ENCODE assay signal across 16 mouse cellular contexts in genomic region chr15:80250586-80250985, GRCm38 (mm10). TPM values are rescaled to one million over a fixed set of nuclear protein-coding genes. Genes with fewer than 3 reads are reported as not detected.
DNase-seq lines count a peak whose midpoint lies in the region; ATAC-seq and TF ChIP-seq lines count a peak whose summit lies in the region.
"Had no signal": no experiment of that assay in that cellular context is flagged by ENCODE, and none has a peak within 500 bp of the region (broad histone marks: within the 10 kb centered on the region; RNA-seq: fewer than 3 reads in every experiment).

No protein-coding gene starts in this region.

- no peak overlapping the region; the same call in 1 of the 2 replicates for H3K9ac ChIP-seq in lung, embryonic 14.5 days
- H3K9ac ChIP-seq in liver, embryonic 16.5 days (ENCODE audit: low read depth, low read length), result peak overlapping the region; percentile 67
- H3K9ac ChIP-seq: limb, embryonic 12.5 days had no signal

- H3K4me2 ChIP-seq in lung, embryonic 14.5 days, result no peak overlapping the region; the same call in 1 of the 2 replicates
- H3K4me2 ChIP-seq in liver, embryonic 16.5 days (ENCODE audit: low read depth, low read length), result peak overlapping the region; percentile 67
- H3K4me2 ChIP-seq: limb, embryonic 12.5 days had no signal

- no peaks in the 10 kb centered on the region for H3K27me3 ChIP-seq in lung, embryonic 14.5 days (ENCODE audit: insufficient read depth, low read length)
- no peaks in the 10 kb centered on the region for H3K27me3 ChIP-seq in liver, embryonic 16.5 days (ENCODE audit: control insufficient read depth, insufficient read depth, low read depth, low read length)
- H3K27me3 ChIP-seq: limb, embryonic 12.5 days had no signal

- TF ChIP-seq CTCF in lung, embryonic 14.5 days (IDR thresholded peaks at IDR 0.05; ENCODE audit: low read depth), result no peak
- TF ChIP-seq CTCF in lung, adult 2 months (IDR thresholded peaks at IDR 0.05; ENCODE audit: insufficient read depth, low read length), result no peak

- ATAC-seq in lung, embryonic 14.5 days (ENCODE audit: insufficient read depth), result no peak
- peak; percentile 35 for ATAC-seq in liver, embryonic 16.5 days (ENCODE audit: low read depth)

- peak overlapping the region; percentile 49; the same call in 1 of the 2 replicates for H3K27ac ChIP-seq in lung, embryonic 14.5 days (ENCODE audit: low read depth)
- peak overlapping the region; percentile 97 for H3K27ac ChIP-seq in liver, embryonic 16.5 days (ENCODE audit: low read length)
- H3K27ac ChIP-seq: limb, embryonic 12.5 days; macrophage had no signal

- no peak for DNase-seq in lung, embryonic 14.5 days
- no peak for DNase-seq in lung, adult 2 months
- DNase-seq in c-Kit-positive CD71-positive TER-119-positive erythroid progenitor cells, embryonic 14.5 days (ENCODE audit: low spot score), result peak; percentile 76
- peak; percentile 23 for DNase-seq in heart, postnatal 4 days
- no peak for DNase-seq in urinary bladder, postnatal 4 days (ENCODE audit: low spot score in 2 of 2)
- DNase-seq in urinary bladder, postnatal 25 days (ENCODE audit: low spot score), result no peak
- DNase-seq in embryo, embryonic 9.5 days (ENCODE audit: extremely low spot score), result no peak
- DNase-seq: adrenal gland, postnatal 14 days; kidney, postnatal 14 days; layer of hippocampus, postnatal 36 days; thymus, adult 18-20 months had no signal

- WGBS in lung, embryonic 14.5 days, result 65% methylated on average over 6 of the region's 6 CpGs
- 85% methylated on average over 6 of the region's 6 CpGs for WGBS in lung, adult 2 months
- WGBS in liver, embryonic 16.5 days (ENCODE audit: insufficient replicate concordance), result 15% methylated on average over 6 of the region's 6 CpGs

- H3K36me3 ChIP-seq in lung, embryonic 14.5 days (ENCODE audit: insufficient read depth), result peaks cover 67% of the 10 kb centered on the region
- peaks cover 37% of the 10 kb centered on the region for H3K36me3 ChIP-seq in liver, embryonic 16.5 days (ENCODE audit: control insufficient read depth, insufficient read depth)

- H3K9me3 ChIP-seq in lung, embryonic 14.5 days (ENCODE audit: low read depth, low read length), result no peaks in the 10 kb centered on the region
- no peaks in the 10 kb centered on the region for H3K9me3 ChIP-seq in liver, embryonic 16.5 days (replicated peaks; ENCODE audit: control insufficient read depth, low read length)
- H3K9me3 ChIP-seq: limb, embryonic 12.5 days had no signal

- TF ChIP-seq POLR2A in lung, adult 2 months (IDR thresholded peaks at IDR 0.05; ENCODE audit: borderline replicate concordance, extremely low read depth, low read depth, low read length), result no peak

- no peaks in the 10 kb centered on the region for H3K4me1 ChIP-seq in lung, embryonic 14.5 days (ENCODE audit: insufficient read depth)
- 0 out of 2 replicates have a peak, but pooled peaks cover 3% of the 10 kb centered on the region for H3K4me1 ChIP-seq in lung, adult 2 months (ENCODE audit: control insufficient read depth, insufficient read depth, low read length)
- peaks cover 58% of the 10 kb centered on the region for H3K4me1 ChIP-seq in liver, embryonic 16.5 days (ENCODE audit: control insufficient read depth, low read depth, low read length)

- no peak overlapping the region for H3K4me3 ChIP-seq in lung, embryonic 14.5 days (ENCODE audit: low read depth, low read length)
- no peak overlapping the region for H3K4me3 ChIP-seq in lung, adult 2 months (replicated peaks; ENCODE audit: extremely low read depth, low read depth, low read length)
- H3K4me3 ChIP-seq in liver, embryonic 16.5 days (ENCODE audit: low read depth, low read length), result peak overlapping the region; percentile 36
- H3K4me3 ChIP-seq: limb, embryonic 12.5 days had no signal

RNA-seq across cellular contexts. Expression of gene Atf4, which starts 4.4 kb away (rescaled TPM):
- polyA plus RNA-seq in lung, embryonic 14.5 days (2014; fragmentation: Nextera tagmentation; extraction: Ambion mirVana), result 115 and 136 TPM in 2 replicates
- polyA plus RNA-seq in lung, adult 2 months (2012; rRNA removed), result 142 and 154 TPM in 2 replicates
- total RNA-seq in heart, postnatal 4 days (2021), result 100 to 1,000 TPM; 119 to 131 TPM
- polyA plus RNA-seq in liver, embryonic 16.5 days (2015; fragmentation: Nextera tagmentation; extraction: Ambion mirVana), result 138 and 139 TPM in 2 replicates

RNA-seq across cellular contexts. Expression of gene Rps19bp1, which starts 13.5 kb away (rescaled TPM):
- polyA plus RNA-seq in lung, embryonic 14.5 days (2014; fragmentation: Nextera tagmentation; extraction: Ambion mirVana), result 56.4 and 61.0 TPM in 2 replicates
- 14.4 and 15.6 TPM in 2 replicates for polyA plus RNA-seq in lung, adult 2 months (2012; rRNA removed)
- 10 to 100 TPM; 26.1 to 27.2 TPM for total RNA-seq in heart, postnatal 4 days (2021)
- polyA plus RNA-seq in liver, embryonic 16.5 days (2015; fragmentation: Nextera tagmentation; extraction: Ambion mirVana), result 21.2 and 24.9 TPM in 2 replicates

RNA-seq across cellular contexts. Expression of gene AC140267.1, which starts 15.0 kb away (rescaled TPM):
- polyA plus RNA-seq in lung, embryonic 14.5 days (2014; fragmentation: Nextera tagmentation; extraction: Ambion mirVana), result not detected in 2 replicates
- polyA plus RNA-seq in lung, adult 2 months (2012; rRNA removed), result not detected in 2 replicates
- total RNA-seq in heart, postnatal 4 days (2021), result 10 to 100 TPM; 20.3 to 24.3 TPM
- not detected in 2 replicates for polyA plus RNA-seq in liver, embryonic 16.5 days (2015; fragmentation: Nextera tagmentation; extraction: Ambion mirVana)
- polyA plus RNA-seq: frontal cortex, adult 2 months; macrophage had no signal

RNA-seq across cellular contexts. Expression of gene Mief1, which starts 16.8 kb away (rescaled TPM):
- 31.7 and 32.9 TPM in 2 replicates for polyA plus RNA-seq in lung, embryonic 14.5 days (2014; fragmentation: Nextera tagmentation; extraction: Ambion mirVana)
- polyA plus RNA-seq in lung, adult 2 months (2012; rRNA removed), result 10.7 and 14.6 TPM in 2 replicates
- 10 to 100 TPM; 38.0 to 38.3 TPM for total RNA-seq in heart, postnatal 4 days (2021)
- 14.4 and 16.0 TPM in 2 replicates for polyA plus RNA-seq in liver, embryonic 16.5 days (2015; fragmentation: Nextera tagmentation; extraction: Ambion mirVana)

RNA-seq across cellular contexts. Expression of gene Cacna1i, which starts 36.5 kb away (rescaled TPM):
- not detected in 2 replicates for polyA plus RNA-seq in lung, embryonic 14.5 days (2014; fragmentation: Nextera tagmentation; extraction: Ambion mirVana)
- 0.80 and 1.2 TPM in 2 replicates for polyA plus RNA-seq in lung, adult 2 months (2012; rRNA removed)
- total RNA-seq in heart, postnatal 4 days (2021), result under 1 TPM in 1 of 2 experiments, not detected in 1; 0.05 TPM
- not detected in 2 replicates for polyA plus RNA-seq in liver, embryonic 16.5 days (2015; fragmentation: Nextera tagmentation; extraction: Ambion mirVana)
- total RNA-seq: granulocyte monocyte progenitor cell, adult 5-6 weeks had no signal
- polyA plus RNA-seq: limb, embryonic 12.5 days; macrophage had no signal

Comparison
In these comparisons a context has a peak if more than half of its experiments do, and no peak if none do; other contexts are left out.
1. DNase-seq: peak in c-Kit-positive CD71-positive TER-119-positive erythroid progenitor cells, embryonic 14.5 days (single experiment) and heart, postnatal 4 days (single experiment); none in lung, embryonic 14.5 days (single experiment), lung, adult 2 months (single experiment), urinary bladder, postnatal 4 days (0 of 2), urinary bladder, postnatal 25 days (single experiment) and embryo, embryonic 9.5 days (single experiment).